Mouse (Mus musculus) stomach, postnatal 0 days (tissue): ENCODE results near the gene Thrb.

Experiments used
- CTCF ChIP-seq: IDR thresholded peaks from 2 replicates; pipeline ENCODE4 v1.5.1; 2016; ENCODE audit warnings: antibody characterized with exemption, low read depth, mild to moderate bottlenecking, moderate library complexity
- EP300 ChIP-seq: optimal IDR thresholded peaks from 2 replicates; pipeline ENCODE3; 2016; ENCODE audit warnings: antibody characterized with exemption

DNA sequence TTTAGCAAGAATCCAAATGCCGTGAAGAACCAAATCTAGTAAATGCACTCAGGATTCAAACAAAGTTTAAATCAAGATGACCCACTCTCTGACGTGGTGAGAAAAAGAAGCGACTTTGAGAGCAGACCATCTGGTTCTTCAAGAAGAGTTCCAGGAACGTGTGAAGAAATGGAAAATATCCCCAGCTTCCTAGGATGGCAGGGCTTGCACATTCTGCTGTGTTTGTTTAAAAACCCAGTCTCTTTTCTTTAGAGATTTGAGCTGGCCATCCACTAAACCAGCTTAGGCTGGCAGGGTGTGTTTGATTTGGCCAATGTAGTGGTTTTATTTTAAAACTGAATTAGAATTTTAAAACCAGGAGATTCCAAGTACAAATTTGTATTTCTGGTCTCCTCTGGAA lies 246.9 kb downstream of the Thrb start:
- TF ChIP-seq CTCF (no peak), EP300 (no peak)
